Mouse (Mus musculus) adrenal gland, postnatal 36 days (tissue): ENCODE results near the gene Rap1gap2. TPM values are rescaled to one million over a fixed set of nuclear protein-coding genes. Genes with fewer than 3 reads are reported as not detected.

Experiments used
- total RNA-seq, 2 experiments: library from RNA; stranded (reverse); gene quantifications; 2 replicates each; pipeline ENCODE4 v1.2.3; 2021

The Rap1gap2 gene
- total RNA-seq, 2 experiments from 2014 or later, result 8.3 to 10.5 TPM

Other genes starting within 250 kb of the Rap1gap2 start
- gene Olfr412, start 248.8 kb downstream of the Rap1gap2 start, total RNA-seq, result not detected
- gene Ccdc92b, start 8.7 kb upstream of the Rap1gap2 start, total RNA-seq, result 1 to 10 TPM; 2.0 to 2.2 TPM
- 100 to 1,000 TPM; 203 TPM for gene Cluh, start 38.6 kb upstream of the Rap1gap2 start, total RNA-seq
- gene Pafah1b1, start 113.8 kb upstream of the Rap1gap2 start, total RNA-seq, result 100 to 1,000 TPM; 190 to 203 TPM
- 10 to 100 TPM; 29.0 to 37.6 TPM for gene Mettl16, start 159.9 kb upstream of the Rap1gap2 start, total RNA-seq
- gene Mnt, start 220.0 kb upstream of the Rap1gap2 start, total RNA-seq, result 10 to 100 TPM; 27.6 to 30.6 TPM